Mouse (Mus musculus) frontal cortex, postnatal 14 days (tissue): Measurements from ENCODE around the gene Nek8.
"Not testable (repeated sequence)": the region's sequence is repeated elsewhere in the genome, so short reads cannot be mapped to it uniquely, and the experiment has no call there.

Experiments
- DNase-seq, 2 experiments: peaks; one replicate each; pipeline ENCODE4 v3.0.0; 2022; ENCODE audit warnings: low spot score in 2 of 2

The Nek8 gene

DNA sequence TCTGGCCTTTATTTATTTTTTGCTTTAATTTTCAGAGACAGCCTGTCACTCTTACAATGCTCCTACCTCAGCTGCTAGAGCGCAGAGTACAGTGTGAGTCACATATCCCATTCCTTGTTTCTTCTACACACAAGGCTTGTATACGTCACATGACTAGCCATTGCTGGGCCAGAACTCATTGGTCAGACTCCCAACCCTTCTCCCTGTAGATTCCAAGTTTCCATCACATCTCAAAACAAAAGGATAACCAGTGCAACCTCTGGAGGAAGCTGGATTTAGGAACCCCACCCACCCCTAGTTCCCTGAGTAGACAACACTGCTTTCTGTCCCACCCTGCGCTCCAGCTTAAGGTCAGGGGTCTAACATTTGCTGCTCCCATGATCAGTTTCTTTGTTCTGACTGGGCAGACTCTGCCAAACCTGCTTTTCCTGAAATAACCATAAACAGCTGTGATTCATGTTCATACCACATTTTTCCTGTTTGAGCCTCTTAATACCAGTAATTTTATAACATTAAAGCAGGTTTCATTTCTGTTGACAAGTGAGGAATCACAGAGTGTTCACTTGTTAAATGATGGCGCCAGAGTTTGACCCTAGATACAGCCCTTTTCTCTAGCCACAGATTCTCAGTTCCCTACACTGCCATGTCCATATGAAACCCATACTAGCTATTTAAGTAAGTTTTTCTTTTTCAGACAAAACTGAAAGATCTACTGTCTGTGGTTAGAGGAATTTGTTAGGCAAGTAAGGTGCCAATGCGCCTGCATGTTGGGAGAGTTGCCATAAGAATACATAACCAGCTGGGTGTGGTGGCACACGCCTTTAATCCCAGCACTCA, 29.6 kb downstream of the Nek8 start:
- no peak for DNase-seq

DNA sequence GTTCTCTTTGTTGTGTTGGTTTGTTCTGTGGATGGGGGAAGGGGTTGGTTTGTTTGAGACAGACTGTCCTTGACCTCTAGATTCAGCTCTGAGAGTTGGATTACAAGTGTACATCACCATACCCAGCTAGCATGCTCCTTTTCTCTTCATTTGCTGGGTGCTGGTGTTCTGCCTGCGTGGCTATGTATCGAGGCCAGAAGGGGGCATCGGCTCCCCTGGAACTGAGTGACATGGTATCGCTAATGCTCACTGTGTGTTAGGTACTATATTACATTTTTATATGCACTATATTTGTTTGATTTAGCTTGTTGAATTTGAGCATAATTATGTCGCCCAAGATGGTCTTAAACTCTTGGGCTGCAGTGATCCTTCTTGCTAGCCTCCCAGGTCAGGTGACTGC, 30.3 kb downstream of the Nek8 start:
- DNase-seq: no peak

DNA sequence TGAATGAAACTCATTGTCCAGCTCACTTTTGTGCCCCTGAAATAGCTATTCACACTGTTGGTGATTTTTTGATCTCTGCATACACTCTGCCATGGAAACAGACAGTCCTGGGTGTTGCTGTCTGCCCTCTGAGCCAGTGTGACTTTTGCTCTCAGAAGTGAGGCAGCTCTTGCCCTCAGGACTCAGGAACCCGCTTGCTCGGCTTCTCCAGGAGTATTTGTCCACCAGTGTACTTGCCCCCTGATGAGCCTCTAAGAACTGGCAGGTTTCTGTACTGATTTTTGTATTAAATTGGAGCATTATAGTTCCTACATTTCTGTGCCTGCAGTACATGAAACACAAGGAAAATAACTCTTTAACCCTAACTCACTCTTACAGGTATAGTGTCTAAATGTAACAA, 33.0 kb downstream of the Nek8 start:
- DNase-seq: no peak

DNA sequence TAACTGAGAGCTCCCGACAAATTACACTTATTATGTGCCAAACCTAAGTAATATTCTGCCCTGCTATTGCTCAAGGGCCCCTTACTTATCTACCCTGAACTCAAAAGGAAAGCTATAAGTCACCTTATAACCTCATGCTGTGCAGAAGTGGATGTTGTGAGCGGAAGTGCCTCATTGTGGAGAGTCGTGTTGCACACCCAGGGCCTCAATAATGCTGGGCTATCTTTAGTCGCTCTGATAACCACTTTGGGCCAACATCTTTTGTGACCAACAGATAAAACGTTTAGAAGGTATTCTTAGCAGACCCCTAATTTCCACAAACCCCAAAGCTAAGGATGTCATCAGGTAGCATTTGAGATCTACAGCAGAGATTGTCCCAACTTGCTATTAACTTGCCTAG, 35.8 kb downstream of the Nek8 start:
- DNase-seq: no peak

DNA sequence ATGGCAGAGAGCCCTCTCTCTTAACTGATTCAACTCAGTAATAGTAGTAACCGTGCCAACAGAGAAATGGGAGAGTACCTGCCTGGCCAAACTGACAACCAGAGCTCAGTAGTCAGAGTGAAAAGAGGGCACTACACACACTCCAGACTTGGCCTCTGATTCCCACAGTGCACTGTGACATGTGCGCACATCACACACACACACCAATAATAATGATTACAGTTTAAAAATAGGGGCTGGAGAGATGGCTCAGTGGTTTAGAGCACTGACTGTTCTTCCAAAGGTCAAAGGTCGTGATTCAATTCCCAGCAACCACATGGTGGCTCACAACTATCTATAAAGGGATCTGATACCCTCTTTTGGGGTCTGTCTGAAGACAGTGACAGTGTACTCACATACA, 38.5 kb downstream of the Nek8 start:
- DNase-seq: no peak

DNA sequence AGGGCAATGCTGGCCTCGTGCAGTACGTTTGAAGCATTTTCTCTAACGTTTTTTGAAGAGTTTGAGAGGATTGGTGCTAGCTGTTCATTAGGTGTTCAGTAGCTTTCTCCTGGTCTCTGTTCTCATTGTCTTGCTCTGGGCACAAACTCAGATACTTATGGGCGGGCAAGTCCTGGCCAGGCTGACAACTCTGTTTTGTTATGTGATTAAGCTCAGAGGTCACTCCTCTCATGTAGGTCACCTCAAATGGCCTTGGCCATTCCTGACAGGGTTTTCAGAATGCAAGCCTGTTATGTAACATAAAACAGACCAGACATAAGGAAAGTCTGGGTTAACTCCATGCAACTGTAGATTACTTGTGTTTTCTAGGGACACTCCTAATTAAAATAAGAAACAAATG, 38.9 kb downstream of the Nek8 start:
- DNase-seq: no peak

DNA sequence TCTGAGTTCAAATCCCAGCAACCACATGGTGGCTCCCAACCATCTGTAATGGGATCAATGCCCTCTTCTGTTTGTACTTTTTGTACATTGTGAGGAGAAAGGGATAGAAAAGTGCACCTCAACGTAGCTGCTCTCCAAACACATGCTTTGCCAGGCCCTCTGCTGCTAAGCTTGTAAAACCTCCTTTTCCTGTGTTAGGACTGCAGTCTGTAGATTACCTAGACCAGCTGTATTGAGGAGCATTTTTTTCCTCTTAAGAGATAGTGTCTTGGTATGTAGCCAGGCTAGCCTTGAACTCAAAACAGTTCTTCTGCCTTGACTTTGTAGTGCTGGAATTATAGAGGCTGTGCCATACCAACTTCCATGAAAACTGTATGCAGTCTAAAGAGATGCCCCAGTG, 40.3 kb downstream of the Nek8 start:
- DNase-seq: no peak

DNA sequence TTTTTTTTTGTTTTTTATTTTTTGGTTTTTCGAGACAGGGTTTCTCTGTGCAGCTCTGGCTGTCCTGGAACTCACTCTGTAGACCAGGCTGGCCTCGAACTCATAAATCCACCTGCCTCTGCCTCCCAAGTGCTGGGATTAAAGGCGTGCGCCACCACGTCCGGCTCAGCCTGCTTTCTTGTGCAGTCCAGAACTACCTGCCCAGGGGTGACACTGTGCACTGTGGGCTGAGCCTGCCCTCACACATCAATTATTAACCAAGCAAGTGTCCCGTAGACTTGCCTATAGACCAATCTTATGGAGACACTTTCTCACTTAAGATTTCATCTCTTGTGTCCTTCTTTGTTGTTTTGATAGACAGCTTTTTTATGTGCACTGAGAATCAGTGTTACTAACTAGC, 41.2 kb downstream of the Nek8 start:
- DNase-seq: not testable (repeated sequence)

DNA sequence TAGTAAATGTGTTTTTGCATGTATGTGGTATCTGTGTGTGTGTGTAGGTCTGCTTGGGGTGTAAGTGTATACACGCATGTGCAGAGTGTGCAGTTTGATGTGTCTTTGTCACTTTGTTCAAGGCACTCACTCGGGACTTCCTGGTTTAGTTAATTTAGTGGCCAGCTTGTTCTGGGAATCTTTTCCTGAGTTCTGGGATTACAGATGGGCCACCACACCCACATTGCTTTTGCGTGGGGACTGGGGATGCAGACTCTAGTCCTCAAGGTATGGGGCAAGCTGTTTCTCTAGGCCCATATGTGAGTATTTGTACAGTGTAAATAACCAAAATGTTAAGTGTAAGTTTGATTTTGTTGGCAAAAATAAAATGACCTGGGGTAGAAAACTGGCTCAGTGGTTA, 42.1 kb downstream of the Nek8 start:
- DNase-seq: no peak

DNA sequence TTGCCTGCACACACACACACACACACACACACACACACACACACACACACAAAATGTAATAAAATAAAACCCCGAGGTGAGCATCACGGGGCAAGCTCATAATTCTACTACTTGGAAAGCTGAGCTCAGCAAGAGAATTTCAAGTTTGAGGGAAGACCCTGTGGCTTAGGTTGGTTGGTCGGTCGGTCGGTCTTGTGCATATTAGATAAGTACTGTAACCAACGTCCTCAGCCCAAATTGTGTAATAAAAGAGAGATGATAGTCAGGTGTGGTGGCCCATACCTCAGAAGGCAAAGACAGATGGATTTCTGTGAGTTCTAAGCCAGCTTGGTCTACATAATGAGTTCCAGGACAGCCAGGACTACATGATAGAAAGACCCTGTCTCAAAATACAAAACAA, 42.6 kb downstream of the Nek8 start:
- no peak for DNase-seq

DNA sequence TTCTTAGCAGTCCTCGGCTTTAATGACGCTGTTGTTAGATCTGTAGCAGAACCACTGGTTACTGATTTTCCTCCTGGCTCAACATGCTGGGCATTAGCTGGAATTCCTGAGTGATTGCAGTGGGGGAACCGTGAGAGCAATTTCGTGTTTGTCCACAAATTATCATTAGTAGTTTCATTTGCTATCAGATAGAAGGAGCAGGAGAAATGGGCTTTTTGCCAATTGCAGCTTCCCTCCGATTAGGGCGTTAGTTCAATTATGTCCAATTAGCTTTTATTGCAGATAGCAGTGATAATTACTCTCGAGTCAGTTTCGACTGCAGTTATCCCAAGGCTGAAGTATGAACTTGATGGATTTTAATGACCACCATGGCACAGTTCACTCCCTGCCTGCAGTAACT, 47.0 kb downstream of the Nek8 start:
- DNase-seq: no peak

DNA sequence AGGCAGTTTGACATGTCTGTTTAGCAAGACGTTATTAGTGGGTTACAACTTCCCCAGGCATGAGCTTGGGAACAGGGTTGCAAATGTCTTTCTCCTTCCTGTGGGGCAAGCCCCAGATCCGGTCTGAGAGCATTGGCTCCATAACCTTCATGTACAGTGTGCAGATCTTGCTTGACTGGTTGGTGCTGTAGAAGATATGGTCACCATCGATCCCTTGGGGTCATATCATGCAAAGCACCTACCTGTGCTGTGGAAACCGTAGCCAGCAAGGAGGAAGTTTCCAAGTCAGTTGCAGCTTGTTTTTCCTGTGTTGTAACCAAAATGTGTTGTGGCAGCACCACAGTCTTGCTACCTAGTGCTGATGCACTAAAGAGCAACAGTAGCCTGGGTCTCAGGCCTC, 49.7 kb downstream of the Nek8 start:
- DNase-seq: no peak

DNA sequence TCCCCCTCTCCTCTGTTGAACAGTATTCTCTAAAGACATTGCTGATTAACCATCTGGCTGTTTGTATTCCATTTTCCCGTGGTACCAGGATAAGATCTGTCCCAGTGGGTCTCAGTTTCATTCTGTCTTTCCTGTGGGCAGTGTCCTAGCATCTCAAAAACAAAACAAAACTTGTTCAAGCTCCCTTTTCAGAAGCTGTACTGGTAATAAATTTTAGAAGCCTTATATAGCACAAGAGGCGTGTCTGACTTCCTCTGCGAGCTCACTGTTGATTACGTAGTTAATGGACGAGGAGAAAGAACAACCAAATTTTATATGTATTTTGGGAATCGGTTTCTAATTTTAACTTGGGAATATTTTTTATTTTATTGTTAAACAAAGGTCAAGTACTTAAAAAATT, 50.8 kb downstream of the Nek8 start:
- DNase-seq: no peak

DNA sequence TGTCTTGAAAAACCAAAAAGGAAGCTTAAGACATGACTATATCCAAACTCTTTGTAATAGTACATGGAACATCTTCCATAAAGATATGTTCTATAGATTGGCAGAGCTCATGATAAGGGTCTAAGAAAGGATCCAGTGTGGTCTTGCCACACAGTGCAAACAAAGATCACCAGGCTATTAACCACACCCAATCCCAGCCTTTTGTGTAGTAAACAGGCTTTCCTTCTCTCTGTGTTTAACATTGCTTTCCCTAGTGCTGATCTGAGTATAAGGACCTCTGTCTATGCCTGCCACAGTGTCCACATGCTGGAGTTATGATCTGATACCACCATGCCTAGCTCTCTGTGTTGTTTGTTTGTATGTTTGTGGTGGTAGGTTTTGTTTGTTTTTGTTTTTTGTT, 52.7 kb downstream of the Nek8 start:
- no peak for DNase-seq

DNA sequence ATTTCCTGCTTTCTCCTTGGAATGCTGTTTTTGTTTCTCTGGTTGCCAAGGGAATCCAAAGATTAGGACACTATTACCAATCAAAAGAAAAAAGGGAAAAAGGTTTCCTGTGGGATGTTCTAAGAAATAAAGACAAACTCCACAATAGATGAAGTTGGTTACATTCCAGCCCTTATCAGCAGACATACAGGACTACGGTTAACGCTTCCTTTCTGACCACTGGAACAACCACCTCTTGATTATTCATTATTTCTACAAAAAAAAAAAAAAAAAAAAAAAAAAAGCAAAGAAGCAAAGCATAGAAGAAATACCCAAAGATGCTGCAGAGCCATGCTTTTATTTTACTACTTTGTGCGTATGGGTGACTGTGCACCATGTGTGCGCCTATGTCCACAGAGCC, 53.7 kb downstream of the Nek8 start:
- no peak for DNase-seq

DNA sequence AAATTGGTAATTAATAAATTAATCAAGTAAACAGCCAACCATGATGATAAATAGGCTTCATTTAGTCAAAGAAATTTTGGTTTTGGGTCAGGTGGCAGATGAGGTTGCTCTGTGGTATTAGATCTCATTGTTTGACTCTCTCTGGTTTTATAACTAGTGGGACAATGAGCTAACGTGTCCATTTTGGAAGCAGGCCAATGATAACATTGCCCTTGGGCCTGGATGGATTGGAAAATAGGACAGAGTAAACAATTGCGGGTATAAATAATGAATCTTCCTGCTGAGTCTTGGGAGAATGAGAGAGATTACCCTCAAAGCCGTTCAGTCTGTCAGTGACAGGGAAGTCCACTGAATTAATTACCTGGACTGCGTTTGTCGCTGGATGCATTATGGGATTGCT, 55.3 kb downstream of the Nek8 start:
- no peak for DNase-seq

DNA sequence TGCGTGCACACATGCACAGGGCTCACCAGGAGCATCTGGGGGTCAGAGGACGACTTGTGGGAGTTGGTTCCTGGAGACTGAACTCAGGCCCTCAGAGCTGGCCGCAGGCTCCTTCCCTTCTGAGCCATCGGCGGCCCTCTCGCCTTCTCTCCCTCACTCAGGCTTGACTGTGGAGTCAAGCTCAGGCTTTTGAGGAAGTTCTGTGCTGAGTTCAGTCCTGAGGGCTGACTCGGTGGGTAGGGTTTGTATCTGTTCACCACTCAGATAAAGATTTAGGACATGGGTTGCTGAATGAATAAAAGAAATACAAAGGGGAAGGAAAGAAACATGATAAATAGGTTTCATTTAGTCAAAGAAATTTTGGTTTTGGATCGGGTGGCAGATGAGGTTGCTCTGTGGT, 56.6 kb downstream of the Nek8 start:
- no peak for DNase-seq

DNA sequence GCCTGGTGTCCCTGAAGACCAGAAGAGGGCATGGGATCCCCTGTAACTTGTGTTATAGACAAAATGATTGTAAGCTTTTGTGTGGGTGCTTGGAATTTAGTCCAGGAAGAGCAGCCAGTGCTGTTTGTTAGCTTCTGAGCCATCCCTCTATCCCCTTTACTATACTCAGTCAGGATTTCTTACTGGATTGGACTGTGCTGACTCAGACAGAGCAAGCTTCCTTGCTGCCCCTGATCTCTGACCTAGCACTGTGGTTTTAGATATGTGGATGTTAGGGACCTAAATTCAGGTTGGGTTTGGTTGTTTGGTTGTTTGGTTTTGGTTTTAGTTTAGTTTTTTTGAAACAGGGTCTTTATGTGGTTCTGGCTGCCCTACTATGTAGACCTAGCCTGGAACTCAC, 58.0 kb downstream of the Nek8 start:
- DNase-seq: no peak

DNA sequence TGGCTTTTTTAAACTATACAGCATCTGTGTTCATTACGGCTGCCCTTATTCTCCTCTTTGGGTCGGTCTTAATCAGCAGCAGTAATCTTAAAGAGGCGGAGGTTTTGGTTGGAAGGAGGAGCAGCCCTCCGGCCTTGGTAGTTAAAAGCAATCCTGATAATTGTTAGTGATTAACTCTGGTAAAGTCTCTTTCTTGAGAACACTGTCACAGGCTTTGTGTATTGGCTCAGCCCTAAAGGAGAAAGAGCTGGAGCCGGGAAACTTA, 60.4 kb downstream of the Nek8 start:
- DNase-seq: no peak
